Mouse (Mus musculus): ENCODE data around the gene Aebp1.

DNA sequence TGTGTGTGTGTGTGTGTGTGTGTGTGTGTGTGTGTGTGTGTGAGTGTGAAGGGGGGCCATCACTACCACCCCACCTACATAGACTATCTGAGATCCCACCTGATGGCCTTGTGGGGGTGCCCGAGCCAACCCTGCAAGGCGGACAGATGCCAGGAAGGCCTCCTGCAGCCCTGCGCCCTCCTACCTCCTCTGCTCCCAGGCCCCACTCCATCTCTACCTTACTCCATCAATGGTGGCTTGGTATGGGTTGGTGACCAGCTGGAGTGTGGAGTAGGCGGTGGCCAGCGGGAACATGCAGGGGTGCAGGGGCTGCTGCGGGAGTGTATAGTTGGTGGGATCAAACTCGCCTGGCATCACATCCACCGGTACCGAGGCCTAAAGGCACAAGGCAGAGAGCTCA lies 11.4 kb downstream of the Aebp1 start:
- TF ChIP-seq CTCF (IDR thresholded peaks at IDR 0.05; ENCODE audit: borderline replicate concordance, insufficient read depth, low read depth, low read length) (no peak), POLR2A (IDR thresholded peaks at IDR 0.05; ENCODE audit: borderline replicate concordance, insufficient read depth, low read length) (no peak)

All from cerebellum, adult 2 months (tissue).